Mouse (Mus musculus) neural tube, embryonic 11.5 days (tissue): ENCODE results near the gene Ptges2. TPM values are rescaled to one million over a fixed set of nuclear protein-coding genes. Genes with fewer than 3 reads are reported as not detected.

Source experiments
- ATAC-seq: fragments of 200-750 bp; cut with Nextera tagmentation; 2 replicates; pipeline ENCODE4 v1.8.0; 2017; ENCODE audit warnings: moderate number of reproducible peaks, mild to moderate bottlenecking, moderate TSS enrichment, moderate library complexity; ENCODE audit not compliant: insufficient read depth, low FRiP score, low TSS enrichment
- DNase-seq: peaks from one replicate; pipeline ENCODE4 v3.0.0-alpha.2; 2015; ENCODE audit warnings: low spot score
- H3K27ac ChIP-seq: fragments of 300-500 bp; sonication (generic); 2 replicates; pipeline ENCODE4 v1.5.1; 2014; ENCODE audit warnings: low read depth, mild to moderate bottlenecking, low read length
- H3K27me3 ChIP-seq: fragments of 300-500 bp; sonication (generic); 2 replicates; pipeline ENCODE4 v1.6.1; 2014; ENCODE audit warnings: mild to moderate bottlenecking, low read length, mixed read lengths; ENCODE audit not compliant: control insufficient read depth, insufficient read depth
- H3K36me3 ChIP-seq: fragments of 300-500 bp; sonication (generic); 2 replicates; pipeline ENCODE4 v1.6.1; 2014; ENCODE audit warnings: mild to moderate bottlenecking, low read length, moderate library complexity, mixed read lengths; ENCODE audit not compliant: control insufficient read depth, insufficient read depth
- H3K4me1 ChIP-seq: fragments of 300-500 bp; sonication (generic); 2 replicates; pipeline ENCODE4 v1.6.1; 2014; ENCODE audit warnings: low read length, mixed read lengths; ENCODE audit not compliant: control insufficient read depth, insufficient read depth
- H3K4me2 ChIP-seq: fragments of 300-500 bp; sonication (generic); 2 replicates; pipeline ENCODE4 v1.6.1; 2014; ENCODE audit warnings: low read depth, mild to moderate bottlenecking, moderate library complexity
- H3K4me3 ChIP-seq: fragments of 300-500 bp; sonication (generic); 2 replicates; pipeline ENCODE4 v1.5.1; 2014; ENCODE audit warnings: low read depth, low read length
- H3K9ac ChIP-seq: fragments of 300-500 bp; sonication (generic); 2 replicates; pipeline ENCODE4 v1.6.1; 2014; ENCODE audit warnings: mild to moderate bottlenecking, low read length
- H3K9me3 ChIP-seq: fragments of 300-500 bp; sonication (generic); 2 replicates; pipeline ENCODE4 v1.6.1; 2016; ENCODE audit warnings: low read length; ENCODE audit not compliant: control insufficient read depth
- WGBS: fragments of 180-500 bp; shearing (Covaris S2); extraction: QIAGEN DNeasy Blood & Tissue Kit; methylation state at CpG from one replicate; pipeline ENCODE4 v1.1.7; 2014; 5-methylcytosine and 5-hydroxymethylcytosine counted together
- polyA plus RNA-seq: library from polyadenylated mRNA; unstranded; fragments of >200 nt; fragmentation: Nextera tagmentation; extraction: Ambion mirVana; gene quantifications from 2 replicates; pipeline ENCODE4 v1.2.1, GENCODE M21; 2014

The Ptges2 gene
- polyA plus RNA-seq, 1 experiment from 2014 or later = 33.6 TPM

- DNase-seq = no peak
- Histone ChIP-seq H3K9ac (peak within 1 kb of the TSS; percentile 75), H3K4me2 (peak within 1 kb of the TSS; percentile 82), H3K27ac (peak within 1 kb of the TSS; percentile 63; the same call in 1 of the 2 replicates), H3K36me3 (no peaks in the 10 kb centered on the region), H3K9me3 (no peaks in the 10 kb centered on the region), H3K27me3 (no peaks in the 10 kb centered on the region), H3K4me3 (peak within 1 kb of the TSS; percentile 79), H3K4me1 (peaks cover 8% of the 10 kb centered on the region)
- WGBS = 84% methylated on average over 15 of the region's 15 CpGs
- ATAC-seq = no peak
Observed at GRCm38 (mm10) chr2:32449761-32450754, 54.4 kb downstream of the Ptges2 start, which contains the start of gene Naif1. Gene Naif1, plus strand, starts transcription at chr2:32450457.

DNA sequence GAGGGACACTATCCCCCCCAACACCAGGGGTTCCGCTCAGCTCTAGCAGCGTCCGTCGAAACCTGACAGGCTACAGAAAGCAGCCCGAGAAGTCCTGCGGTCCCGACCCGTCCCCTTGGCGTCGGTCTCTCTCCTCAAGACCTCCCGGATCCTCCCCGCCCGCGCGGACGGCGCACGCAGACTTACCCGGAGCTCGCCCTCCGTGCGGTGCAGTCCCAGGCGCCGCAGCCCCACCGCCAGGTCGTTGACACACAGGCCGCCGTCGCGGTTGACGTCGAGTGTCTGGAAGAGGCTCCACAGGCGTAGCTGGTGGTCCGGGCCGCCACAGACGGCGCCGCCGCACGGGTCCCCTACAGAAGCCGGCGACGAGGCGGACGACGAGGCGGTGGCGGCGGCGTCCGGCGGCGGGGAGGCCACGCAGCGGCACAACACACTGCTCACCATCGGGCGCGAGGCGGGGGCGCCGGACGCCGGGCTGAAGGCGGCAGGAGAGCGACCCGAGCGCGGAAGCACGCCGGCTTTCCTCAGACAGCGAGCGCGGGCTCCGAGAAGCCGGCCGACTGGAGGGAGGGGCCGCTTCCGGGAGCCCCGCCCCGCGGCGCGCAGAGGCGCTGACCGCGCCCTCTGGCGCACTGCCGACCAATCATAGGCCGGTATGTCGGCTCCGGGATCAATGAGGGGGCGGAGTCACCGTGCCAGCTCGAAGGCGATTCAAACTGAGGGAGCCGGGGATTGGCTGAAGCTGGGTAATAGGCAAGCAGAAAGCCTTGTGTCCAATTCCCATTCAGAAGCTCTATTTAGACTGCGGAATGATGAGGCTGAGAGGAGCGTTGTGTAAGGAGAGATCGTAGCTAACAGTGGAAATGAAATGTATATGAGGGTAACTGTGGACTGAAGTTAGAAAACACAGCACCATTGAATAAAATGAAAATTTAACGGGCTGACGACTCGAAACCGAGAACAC lies 55.5 kb downstream of the Ptges2 start, which contains the start of gene Slc25a25:
Slc25a25 (minus strand) TSS at position 565 of the 964 bp plus-strand sequence.
- DNase-seq (peak; percentile 97), ATAC-seq (peak; percentile 90)
- Histone ChIP-seq H3K36me3 (no peaks in the 10 kb centered on the region), H3K4me2 (peak within 1 kb of the TSS; percentile 82), H3K27me3 (no peaks in the 10 kb centered on the region), H3K27ac (peak within 1 kb of the TSS; percentile 90), H3K9ac (peak within 1 kb of the TSS; percentile 75), H3K9me3 (no peaks in the 10 kb centered on the region), H3K4me1 (peaks cover 8% of the 10 kb centered on the region), H3K4me3 (peak within 1 kb of the TSS; percentile 79)
- 1% methylated on average over 72 of the region's 103 CpGs for WGBS

- H3K4me2 ChIP-seq = peak overlapping the region; percentile 82
- peak; percentile 95 for ATAC-seq
- under 1% methylated on average over 25 of the region's 25 CpGs for WGBS
- H3K9me3 ChIP-seq = no peaks in the 10 kb centered on the region
- DNase-seq = peak; percentile 98
- peaks cover 8% of the 10 kb centered on the region for H3K4me1 ChIP-seq
- peak overlapping the region; percentile 31 for H3K9ac ChIP-seq
- peak overlapping the region; percentile 90 for H3K27ac ChIP-seq
- H3K4me3 ChIP-seq = peak overlapping the region; percentile 79
- no peaks in the 10 kb centered on the region for H3K27me3 ChIP-seq
- no peaks in the 10 kb centered on the region for H3K36me3 ChIP-seq
Observed at GRCm38 (mm10) chr2:32451870-32452372, 56.2 kb downstream of the Ptges2 start.

- Histone ChIP-seq H3K36me3 (no peaks in the 10 kb centered on the region), H3K4me1 (peaks cover 8% of the 10 kb centered on the region), H3K27ac (no peak overlapping the region), H3K4me2 (peak overlapping the region; percentile 34), H3K9ac (no peak overlapping the region), H3K4me3 (peak overlapping the region; percentile 79; the same call in 1 of the 2 replicates), H3K27me3 (no peaks in the 10 kb centered on the region), H3K9me3 (no peaks in the 10 kb centered on the region)
- WGBS = 93% methylated on average over 16 of the region's 16 CpGs
- ATAC-seq (no peak), DNase-seq (no peak)
Observed at GRCm38 (mm10) chr2:32452441-32452971, 56.8 kb downstream of the Ptges2 start.

- no peaks in the 10 kb centered on the region for H3K9me3 ChIP-seq
- ATAC-seq (no peak), DNase-seq (no peak)
- no peak overlapping the region for H3K4me2 ChIP-seq
- H3K9ac ChIP-seq = no peak overlapping the region
- no peaks in the 10 kb centered on the region for H3K27me3 ChIP-seq
- no peaks in the 10 kb centered on the region for H3K36me3 ChIP-seq
- H3K4me3 ChIP-seq = no peak overlapping the region
- H3K4me1 ChIP-seq = peaks cover 8% of the 10 kb centered on the region
- no peak overlapping the region for H3K27ac ChIP-seq
- WGBS = 89% methylated on average over 5 of the region's 5 CpGs
Observed at GRCm38 (mm10) chr2:32453641-32454303, 58.1 kb downstream of the Ptges2 start.

DNA sequence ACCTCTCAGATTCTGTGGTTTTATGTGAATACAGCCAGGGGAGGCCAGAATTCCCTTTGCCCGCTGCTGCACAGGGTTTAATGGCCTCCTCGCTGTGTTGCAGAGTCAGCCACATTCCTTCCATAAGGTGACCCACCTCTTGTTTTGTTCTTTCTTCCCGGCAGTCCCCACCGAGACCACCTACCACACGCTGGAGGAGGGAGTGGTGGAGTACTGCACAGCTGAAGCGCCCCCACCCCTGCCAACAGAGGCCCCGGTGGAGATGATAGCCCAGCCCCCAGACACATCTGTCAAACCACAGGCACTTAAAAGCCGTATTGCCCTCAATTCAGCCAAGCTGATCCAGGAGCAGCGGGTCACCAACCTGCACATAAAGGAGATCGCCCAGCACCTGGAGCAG lies 58.9 kb downstream of the Ptges2 start:
- no peak overlapping the region for H3K9ac ChIP-seq
- ATAC-seq (no peak), DNase-seq (no peak)
- no peak overlapping the region for H3K27ac ChIP-seq
- no peaks in the 10 kb centered on the region for H3K27me3 ChIP-seq
- H3K36me3 ChIP-seq = no peaks in the 10 kb centered on the region
- H3K9me3 ChIP-seq = no peaks in the 10 kb centered on the region
- WGBS = 74% methylated on average over 10 of the region's 10 CpGs
- H3K4me3 ChIP-seq = no peak overlapping the region
- H3K4me2 ChIP-seq = no peak overlapping the region
- H3K4me1 ChIP-seq = peaks cover 8% of the 10 kb centered on the region

- DNase-seq (no peak), ATAC-seq (no peak)
- Histone ChIP-seq H3K4me2 (no peak overlapping the region), H3K4me3 (no peak overlapping the region), H3K27me3 (no peaks in the 10 kb centered on the region), H3K9ac (no peak overlapping the region), H3K9me3 (no peaks in the 10 kb centered on the region), H3K27ac (no peak overlapping the region), H3K4me1 (peaks cover 4% of the 10 kb centered on the region), H3K36me3 (no peaks in the 10 kb centered on the region)
- 90% methylated on average over 8 of the region's 8 CpGs for WGBS
Observed at GRCm38 (mm10) chr2:32455101-32455500, 59.4 kb downstream of the Ptges2 start.
